Mouse (Mus musculus): ENCODE measurements at regions not wholly inside any gene's neighbourhood (a gene's known extent, or its start where the extent isn't known, plus 50 kb on each side); places are given as distances from the start of the nearest gene placed in this dataset.

DNA sequence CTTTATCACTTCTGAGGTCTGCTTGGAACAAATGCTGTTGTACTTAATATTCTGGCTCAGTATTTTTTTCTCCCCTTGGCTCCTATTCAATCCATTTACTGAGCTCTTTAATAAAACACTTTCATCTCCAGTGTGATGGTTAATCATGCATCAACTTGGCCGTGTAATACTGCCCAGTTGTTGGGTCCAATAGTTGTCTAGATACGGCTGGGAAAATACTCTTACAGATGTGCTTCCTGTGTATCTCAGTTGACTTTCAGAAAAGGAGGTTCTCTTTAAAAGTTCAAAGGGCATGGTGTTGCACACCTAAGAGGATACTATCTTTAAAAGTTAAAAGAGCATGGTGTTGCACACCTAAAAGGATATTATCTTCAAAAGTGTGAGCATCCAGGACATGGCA lies 226.8 kb downstream of the Foxo1 start:
- 36% methylated on average over 2 of the region's 2 CpGs for WGBS
- TF ChIP-seq POLR2A (IDR thresholded peaks at IDR 0.05; ENCODE audit: borderline replicate concordance, insufficient read depth, low read length) (no peak), CTCF (IDR thresholded peaks at IDR 0.05; ENCODE audit: borderline replicate concordance, insufficient read depth, low read depth, low read length) (no peak)
- DNase-seq: no peak

DNA sequence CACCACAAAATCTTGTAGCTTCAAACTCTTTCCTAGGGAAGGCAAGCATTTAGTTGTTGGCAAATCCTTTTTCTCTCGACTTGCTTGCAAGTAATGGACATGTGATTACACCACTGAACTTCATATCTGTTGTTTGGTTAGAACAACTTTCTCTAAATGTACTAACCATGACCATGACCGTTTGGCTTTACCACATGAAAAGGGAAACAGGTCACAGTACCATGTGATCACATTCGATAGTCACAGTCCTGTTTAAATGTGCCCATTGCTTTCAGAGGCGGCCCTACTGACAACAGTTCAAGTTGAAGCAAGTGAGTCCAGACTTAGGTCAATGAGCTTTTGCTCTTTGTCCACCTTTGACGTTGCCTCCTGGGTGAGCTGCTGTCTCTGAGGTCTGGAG lies 211.1 kb downstream of the Foxo1 start:
- H3K4me1 ChIP-seq (ENCODE audit: control insufficient read depth, insufficient read depth, low read length): no peaks in the 10 kb centered on the region; the same call in 1 of the 2 replicates
- no peaks in the 10 kb centered on the region for H3K27me3 ChIP-seq (ENCODE audit: control insufficient read depth, insufficient read depth, low read length)
- H3K27ac ChIP-seq (ENCODE audit: insufficient read depth, low read length): no peak overlapping the region
- no peak for DNase-seq
- 87% methylated on average over 5 of the region's 5 CpGs for WGBS
- TF ChIP-seq POLR2A (IDR thresholded peaks at IDR 0.05; ENCODE audit: borderline replicate concordance, insufficient read depth, low read length): no peak
- no peak for TF ChIP-seq CTCF (IDR thresholded peaks at IDR 0.05; ENCODE audit: borderline replicate concordance, insufficient read depth, low read depth, low read length)
- no peak overlapping the region for H3K4me3 ChIP-seq (replicated peaks; ENCODE audit: insufficient read depth, low read depth, low read length)

More for the DNA sequence above, 226.8 kb downstream of the Foxo1 start:
- Histone ChIP-seq H3K27me3 (ENCODE audit: control insufficient read depth, insufficient read depth, low read length) (no peaks in the 10 kb centered on the region), H3K27ac (ENCODE audit: insufficient read depth, low read length) (no peak overlapping the region), H3K4me3 (replicated peaks; ENCODE audit: insufficient read depth, low read depth, low read length) (no peak overlapping the region), H3K4me1 (ENCODE audit: control insufficient read depth, insufficient read depth, low read length) (no peaks in the 10 kb centered on the region)

DNA sequence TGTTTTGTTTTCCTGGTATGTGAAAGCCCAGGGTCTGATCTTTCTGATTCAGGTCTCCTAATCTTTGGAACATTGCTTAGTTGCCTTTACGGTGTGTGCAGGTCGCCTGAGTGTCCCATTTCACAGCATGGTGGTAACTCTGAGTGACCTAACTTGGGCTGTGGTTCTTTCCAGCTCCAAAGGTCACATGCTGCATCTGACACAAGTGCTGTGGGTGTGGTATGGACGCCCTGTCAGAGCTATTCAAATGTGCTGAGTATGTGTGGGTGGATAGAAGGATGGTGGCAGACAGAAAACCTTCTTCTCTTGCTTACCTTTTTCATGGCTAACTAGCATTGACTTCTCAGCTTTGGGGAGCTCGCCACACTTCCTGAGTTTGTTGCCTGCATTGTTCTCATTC lies 201.8 kb downstream of the Foxo1 start:
- TF ChIP-seq POLR2A (IDR thresholded peaks at IDR 0.05; ENCODE audit: borderline replicate concordance, insufficient read depth, low read length) (no peak), CTCF (IDR thresholded peaks at IDR 0.05; ENCODE audit: borderline replicate concordance, insufficient read depth, low read depth, low read length) (no peak)
- H3K4me1 ChIP-seq (ENCODE audit: control insufficient read depth, insufficient read depth, low read length): peaks cover 11% of the 10 kb centered on the region
- no peak for DNase-seq
- WGBS: 94% methylated on average over 4 of the region's 4 CpGs
- no peak overlapping the region for H3K4me3 ChIP-seq (replicated peaks; ENCODE audit: insufficient read depth, low read depth, low read length)
- no peak overlapping the region for H3K27ac ChIP-seq (ENCODE audit: insufficient read depth, low read length)
- H3K27me3 ChIP-seq (ENCODE audit: control insufficient read depth, insufficient read depth, low read length): no peaks in the 10 kb centered on the region

DNA sequence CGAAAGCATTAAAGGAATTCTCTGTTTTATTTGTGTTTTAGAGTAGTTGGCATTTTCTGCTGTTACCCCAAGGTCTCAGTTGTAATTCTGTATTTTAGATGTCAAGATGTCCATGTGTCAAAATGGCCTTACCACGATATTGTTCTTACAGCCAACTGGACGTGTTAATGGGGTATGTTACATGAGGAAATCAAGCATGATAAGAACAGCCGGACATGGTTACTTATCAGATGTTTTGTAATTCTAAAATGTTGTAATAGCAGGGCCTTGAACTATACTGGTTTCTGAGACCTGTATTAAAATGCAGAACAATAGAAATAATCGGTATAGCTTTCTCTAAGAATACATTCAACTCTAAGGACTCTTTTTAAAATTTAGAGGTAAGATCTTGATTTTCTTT lies 201.3 kb downstream of the Foxo1 start:
- H3K27ac ChIP-seq (ENCODE audit: insufficient read depth, low read length): no peak overlapping the region
- 74% methylated on average over 5 of the region's 5 CpGs for WGBS

DNA sequence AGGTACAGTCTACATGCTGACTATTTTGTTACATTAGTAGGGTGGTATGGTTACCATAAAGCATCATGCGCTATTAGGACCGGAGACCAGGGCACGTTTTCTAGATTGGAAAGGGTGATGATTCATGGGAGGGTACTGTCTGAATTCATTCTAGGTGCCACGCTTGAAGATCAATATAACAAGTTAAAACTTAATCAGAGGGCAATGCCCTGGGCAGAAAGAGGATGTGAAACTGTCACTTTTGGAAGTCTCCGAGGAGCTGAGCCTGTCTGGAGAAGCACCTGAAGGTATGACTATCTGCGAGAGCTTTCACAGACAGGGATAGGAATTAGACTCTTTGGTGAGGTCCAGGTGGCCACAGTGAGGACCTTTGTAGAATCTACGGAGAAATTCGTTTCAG lies 200.2 kb downstream of the Foxo1 start:
- Histone ChIP-seq H3K4me1 (ENCODE audit: control insufficient read depth, insufficient read depth, low read length) (peaks cover 11% of the 10 kb centered on the region), H3K27ac (ENCODE audit: insufficient read depth, low read length) (no peak overlapping the region), H3K4me3 (replicated peaks; ENCODE audit: insufficient read depth, low read depth, low read length) (no peak overlapping the region), H3K27me3 (ENCODE audit: control insufficient read depth, insufficient read depth, low read length) (no peaks in the 10 kb centered on the region)
- 97% methylated on average over 8 of the region's 8 CpGs for WGBS
- no peak for DNase-seq
- TF ChIP-seq CTCF (IDR thresholded peaks at IDR 0.05; ENCODE audit: borderline replicate concordance, insufficient read depth, low read depth, low read length): no peak
- TF ChIP-seq POLR2A (IDR thresholded peaks at IDR 0.05; ENCODE audit: borderline replicate concordance, insufficient read depth, low read length): no peak

More for the DNA sequence above, 201.3 kb downstream of the Foxo1 start:
- DNase-seq: no peak
- no peak for TF ChIP-seq CTCF (IDR thresholded peaks at IDR 0.05; ENCODE audit: borderline replicate concordance, insufficient read depth, low read depth, low read length)
- no peak for TF ChIP-seq POLR2A (IDR thresholded peaks at IDR 0.05; ENCODE audit: borderline replicate concordance, insufficient read depth, low read length)
- Histone ChIP-seq H3K27me3 (ENCODE audit: control insufficient read depth, insufficient read depth, low read length) (no peaks in the 10 kb centered on the region), H3K4me3 (replicated peaks; ENCODE audit: insufficient read depth, low read depth, low read length) (no peak overlapping the region), H3K4me1 (ENCODE audit: control insufficient read depth, insufficient read depth, low read length) (peaks cover 11% of the 10 kb centered on the region)

DNA sequence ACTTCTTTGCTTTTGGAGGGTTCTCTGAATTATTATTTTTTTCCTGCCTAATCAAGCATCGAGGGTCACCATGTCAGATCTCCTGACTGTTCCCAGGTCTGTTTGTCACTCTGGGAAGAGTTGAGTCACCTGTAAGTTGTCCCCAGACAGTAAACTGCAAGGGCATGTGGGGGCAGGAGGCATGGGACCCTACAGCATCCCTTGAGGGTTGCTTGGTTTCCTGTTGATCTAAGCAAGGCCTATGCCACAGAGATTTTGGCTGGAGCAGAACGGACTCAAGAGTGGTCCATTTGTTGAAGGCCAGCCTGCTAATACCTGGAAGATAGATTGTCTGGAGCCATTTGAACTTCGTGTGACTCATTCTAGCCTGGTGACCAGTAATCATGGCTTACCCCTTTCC lies 199.7 kb downstream of the Foxo1 start:
- Histone ChIP-seq H3K4me3 (replicated peaks; ENCODE audit: insufficient read depth, low read depth, low read length) (no peak overlapping the region), H3K27me3 (ENCODE audit: control insufficient read depth, insufficient read depth, low read length) (no peaks in the 10 kb centered on the region), H3K27ac (ENCODE audit: insufficient read depth, low read length) (no peak overlapping the region), H3K4me1 (ENCODE audit: control insufficient read depth, insufficient read depth, low read length) (peaks cover 11% of the 10 kb centered on the region)
- DNase-seq: no peak
- TF ChIP-seq CTCF (IDR thresholded peaks at IDR 0.05; ENCODE audit: borderline replicate concordance, insufficient read depth, low read depth, low read length): no peak
- no peak for TF ChIP-seq POLR2A (IDR thresholded peaks at IDR 0.05; ENCODE audit: borderline replicate concordance, insufficient read depth, low read length)
- 88% methylated on average over 3 of the region's 3 CpGs for WGBS

DNA sequence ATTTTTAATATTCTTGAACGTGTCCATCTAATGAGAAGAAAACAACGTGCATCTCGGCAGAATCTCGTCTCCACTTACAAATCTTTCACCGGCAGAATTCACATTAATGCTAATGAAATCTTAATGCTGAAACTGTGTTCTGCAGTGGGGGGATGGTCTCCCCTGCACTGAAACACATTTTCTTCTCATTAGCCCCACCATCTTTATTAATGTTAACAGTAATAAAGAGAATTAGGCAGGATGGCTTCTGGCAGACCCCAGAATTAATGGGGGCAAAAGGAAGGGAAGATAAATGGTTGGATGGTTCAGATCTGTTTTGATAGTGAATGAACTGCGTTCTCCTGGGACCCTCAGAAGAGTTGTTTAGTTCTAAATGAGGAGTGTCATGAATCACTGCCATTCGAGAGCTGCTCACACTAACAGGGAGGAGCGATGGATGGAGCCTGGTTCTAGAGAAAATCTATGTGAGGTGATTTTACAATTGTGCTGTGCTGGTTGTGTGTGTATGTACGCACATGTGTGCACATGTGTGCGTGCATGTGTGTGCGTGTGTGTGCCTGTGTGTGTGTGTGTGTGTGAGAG lies 198.9 kb downstream of the Foxo1 start:
- 58% methylated on average over 11 of the region's 11 CpGs for WGBS
- no peak for DNase-seq
- peaks cover 11% of the 10 kb centered on the region for H3K4me1 ChIP-seq (ENCODE audit: control insufficient read depth, insufficient read depth, low read length)
- H3K27ac ChIP-seq (ENCODE audit: insufficient read depth, low read length): no peak overlapping the region; the same call in 1 of the 2 replicates
- no peaks in the 10 kb centered on the region for H3K27me3 ChIP-seq (ENCODE audit: control insufficient read depth, insufficient read depth, low read length)
- TF ChIP-seq CTCF (IDR thresholded peaks at IDR 0.05; ENCODE audit: borderline replicate concordance, insufficient read depth, low read depth, low read length) (no peak), POLR2A (IDR thresholded peaks at IDR 0.05; ENCODE audit: borderline replicate concordance, insufficient read depth, low read length) (no peak)
- no peak overlapping the region for H3K4me3 ChIP-seq (replicated peaks; ENCODE audit: insufficient read depth, low read depth, low read length)

DNA sequence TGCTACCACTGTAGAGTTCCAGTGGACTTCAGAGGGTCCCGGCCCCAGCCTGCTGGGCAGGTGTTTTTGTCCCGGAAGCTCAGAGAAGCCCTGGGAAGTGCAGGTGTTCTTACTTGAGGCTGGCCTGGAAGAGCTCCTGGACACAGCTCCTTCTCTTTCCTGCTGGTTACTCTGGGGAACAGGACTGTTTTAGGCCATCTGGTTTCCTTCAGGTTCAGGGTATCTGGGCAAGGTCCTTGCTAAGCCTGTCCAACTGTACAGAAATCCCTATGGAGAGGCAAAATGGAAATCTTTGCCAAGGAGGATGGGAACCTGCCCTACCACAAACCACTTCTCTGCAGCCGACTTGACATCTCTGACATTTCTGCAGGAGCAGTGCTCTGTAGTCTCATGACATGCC lies 198.4 kb downstream of the Foxo1 start:
- H3K27ac ChIP-seq (ENCODE audit: insufficient read depth, low read length): peak overlapping the region; percentile 29; the same call in 1 of the 2 replicates
- 12% methylated on average over 3 of the region's 3 CpGs for WGBS
- H3K4me3 ChIP-seq (replicated peaks; ENCODE audit: insufficient read depth, low read depth, low read length): no peak overlapping the region
- H3K27me3 ChIP-seq (ENCODE audit: control insufficient read depth, insufficient read depth, low read length): no peaks in the 10 kb centered on the region
- peaks cover 11% of the 10 kb centered on the region for H3K4me1 ChIP-seq (ENCODE audit: control insufficient read depth, insufficient read depth, low read length)
- TF ChIP-seq CTCF (IDR thresholded peaks at IDR 0.05; ENCODE audit: borderline replicate concordance, insufficient read depth, low read depth, low read length) (no peak), POLR2A (IDR thresholded peaks at IDR 0.05; ENCODE audit: borderline replicate concordance, insufficient read depth, low read length) (no peak)
- peak; percentile 54 to 79 for DNase-seq

Data from cerebellum, adult 2 months (tissue).